Mouse (Mus musculus): ENCODE results near the gene Rgs8. TPM values are rescaled to one million over a fixed set of nuclear protein-coding genes. Genes with fewer than 3 reads are reported as not detected.

Gene Rgs8
- polyA plus RNA-seq (2016; fragmentation: Nextera tagmentation; extraction: Ambion mirVana) = 0.28 and 0.61 TPM in 2 replicates

DNA sequence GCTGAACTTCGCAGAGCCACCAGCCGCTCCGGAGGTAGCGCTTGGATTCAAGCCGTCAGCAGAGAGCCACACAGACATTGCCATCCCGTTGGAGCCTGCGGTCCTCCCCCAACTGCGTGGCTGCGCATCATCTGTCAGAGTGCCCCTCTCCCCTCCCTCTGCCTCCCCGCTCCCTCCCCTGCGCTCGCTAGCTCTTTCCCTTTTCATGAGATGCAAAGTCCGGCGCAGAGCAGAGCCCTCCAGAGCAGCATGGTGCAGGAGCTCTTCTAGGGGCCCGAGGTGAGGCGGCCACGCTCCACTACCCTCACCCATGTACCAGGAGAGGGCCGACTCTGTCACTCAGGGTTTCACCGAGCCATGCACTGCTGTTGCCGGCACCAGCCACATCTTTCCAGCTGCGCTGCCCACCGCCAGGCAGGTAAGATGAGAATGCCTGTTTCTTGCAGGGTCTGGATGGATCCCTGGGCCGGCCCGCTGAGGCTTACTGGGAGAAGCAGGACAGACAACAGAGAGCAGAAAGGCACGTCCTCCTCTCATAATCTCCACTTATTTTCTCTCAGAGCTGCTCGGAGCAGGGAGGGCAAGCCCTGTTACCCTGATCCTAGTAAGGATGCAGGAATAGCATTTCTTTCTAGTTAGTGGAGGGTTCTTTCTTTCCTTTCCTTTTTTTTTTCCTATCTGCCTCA lies at the start of gene Rgs8:
Gene Rgs8 (plus strand): TSS at position 88 of the 686 bp plus-strand sequence.
- no peak within 1 kb of the TSS; the same call in 1 of the 2 replicates for H3K27ac ChIP-seq

DNA sequence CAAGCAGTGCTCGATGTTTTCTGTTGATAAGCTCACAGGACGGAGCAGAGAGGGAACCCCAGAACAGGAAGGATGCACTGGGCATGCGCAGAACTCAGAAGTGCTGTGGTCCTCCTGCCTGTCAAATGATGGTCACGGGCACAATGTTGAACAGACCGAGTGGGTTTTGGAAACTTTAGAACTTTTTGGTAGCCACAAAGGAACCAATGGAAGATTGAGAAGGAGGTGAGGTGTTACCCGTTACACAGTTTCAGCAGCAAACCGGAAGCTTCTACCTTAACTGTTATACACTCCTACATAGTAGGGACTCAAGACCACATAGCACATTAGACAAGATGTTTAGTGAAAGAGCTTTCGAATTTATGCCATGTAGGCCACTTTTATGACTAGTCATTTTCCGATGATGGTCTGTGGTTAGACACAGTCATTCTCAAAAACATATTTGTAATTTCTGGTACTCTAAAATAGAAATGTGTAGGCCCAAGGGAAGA lies 35.4 kb upstream of the Rgs8 start:
- no peaks in the 10 kb centered on the region for H3K36me3 ChIP-seq
- 89% methylated on average over 9 of the region's 9 CpGs for WGBS
- no peaks in the 10 kb centered on the region for H3K9me3 ChIP-seq (replicated peaks)

More for the DNA sequence above, at the start of gene Rgs8:
- peak within 1 kb of the TSS; percentile 47 for H3K4me3 ChIP-seq
- no peaks in the 10 kb centered on the region for H3K9me3 ChIP-seq (replicated peaks)
- H3K36me3 ChIP-seq = no peaks in the 10 kb centered on the region
- DNase-seq (ENCODE audit: low spot score) = peak; percentile 59
- H3K27me3 ChIP-seq (ENCODE audit: low read depth, poor library complexity, severe bottlenecking) = peaks cover 77% of the 10 kb centered on the region
- WGBS = under 1% methylated on average over 26 of the region's 26 CpGs
- peaks cover 17% of the 10 kb centered on the region for H3K4me1 ChIP-seq

DNA sequence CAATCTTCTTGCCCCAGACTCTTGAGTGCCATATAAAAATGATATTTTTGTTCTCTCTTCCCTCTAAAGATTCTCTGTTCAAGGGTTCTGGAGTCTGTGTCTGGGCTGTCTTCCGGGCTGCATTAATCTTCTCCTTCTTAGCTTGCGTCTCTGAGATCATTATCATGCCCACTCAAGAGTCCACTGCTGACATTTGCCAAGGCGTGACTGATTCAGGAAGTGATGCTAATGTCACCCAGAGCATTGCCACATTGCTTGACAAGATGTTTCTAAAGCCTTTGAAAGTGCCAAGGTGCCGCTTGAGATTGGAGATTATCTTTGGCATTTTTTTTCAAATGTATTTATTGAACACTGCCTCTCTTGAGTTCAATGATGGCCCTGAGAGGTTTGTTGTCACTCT lies 29.8 kb upstream of the Rgs8 start:
- H3K27ac ChIP-seq = no peak overlapping the region
- H3K27me3 ChIP-seq (ENCODE audit: low read depth, poor library complexity, severe bottlenecking) = no peaks in the 10 kb centered on the region
- H3K9me3 ChIP-seq (replicated peaks) = no peaks in the 10 kb centered on the region
- H3K4me1 ChIP-seq = no peaks in the 10 kb centered on the region
- no peaks in the 10 kb centered on the region for H3K36me3 ChIP-seq
- no peak for DNase-seq (ENCODE audit: low spot score)
- WGBS = 82% methylated on average over 4 of the region's 4 CpGs
- no peak overlapping the region for H3K4me3 ChIP-seq

More for the DNA sequence above, 35.4 kb upstream of the Rgs8 start:
- no peaks in the 10 kb centered on the region for H3K4me1 ChIP-seq
- DNase-seq (ENCODE audit: low spot score) = no peak
- H3K27ac ChIP-seq = no peak overlapping the region
- no peak overlapping the region for H3K4me3 ChIP-seq
- no peaks in the 10 kb centered on the region for H3K27me3 ChIP-seq (ENCODE audit: low read depth, poor library complexity, severe bottlenecking)

DNA sequence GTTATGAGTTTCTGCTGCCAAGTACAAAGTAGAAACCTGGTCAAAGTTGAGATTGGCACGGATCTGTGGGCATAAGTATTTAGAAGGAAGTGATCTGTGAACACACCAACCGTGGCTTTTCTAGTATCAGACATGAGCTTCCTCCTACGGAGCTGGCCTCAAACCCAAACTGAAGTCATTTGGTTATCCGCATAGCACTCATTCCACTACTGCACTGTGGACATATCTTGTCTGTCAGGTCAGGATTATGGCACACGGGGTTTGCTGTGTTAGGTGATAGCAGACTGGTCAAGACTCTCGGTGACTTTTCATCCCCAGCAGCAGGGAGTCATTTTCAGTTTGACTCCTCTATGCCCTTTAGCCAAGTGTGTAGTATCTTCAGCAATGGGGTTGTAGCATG lies 20.1 kb upstream of the Rgs8 start:
- H3K27ac ChIP-seq = no peak overlapping the region

DNA sequence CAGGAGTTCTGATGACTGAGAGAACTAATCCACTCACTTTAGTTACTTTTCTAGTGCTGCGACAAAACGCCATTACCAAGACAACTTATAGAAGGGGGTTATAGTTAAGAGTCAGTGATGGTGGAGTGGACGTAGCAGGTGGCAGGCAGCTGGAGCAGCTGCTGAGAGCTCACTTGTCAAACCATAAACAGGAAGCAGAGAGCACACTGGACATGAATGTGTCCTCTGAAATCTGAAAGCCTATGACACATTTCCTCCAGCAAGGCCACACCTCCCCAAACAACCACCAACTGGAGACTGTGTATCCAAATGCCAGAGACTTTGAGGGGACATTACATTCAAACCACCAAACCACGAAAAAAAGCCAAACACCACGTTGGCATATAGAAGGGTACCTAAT lies 17.8 kb upstream of the Rgs8 start:
- Histone ChIP-seq H3K27me3 (ENCODE audit: low read depth, poor library complexity, severe bottlenecking) (no peaks in the 10 kb centered on the region), H3K4me1 (no peaks in the 10 kb centered on the region), H3K27ac (no peak overlapping the region), H3K36me3 (no peaks in the 10 kb centered on the region), H3K9me3 (replicated peaks) (no peaks in the 10 kb centered on the region), H3K4me3 (no peak overlapping the region)
- DNase-seq (ENCODE audit: low spot score) = no peak
- WGBS = 82% methylated on average over 5 of the region's 5 CpGs

More for the DNA sequence above, 20.1 kb upstream of the Rgs8 start:
- no peaks in the 10 kb centered on the region for H3K36me3 ChIP-seq
- no peak overlapping the region for H3K4me3 ChIP-seq
- no peaks in the 10 kb centered on the region for H3K9me3 ChIP-seq (replicated peaks)
- 91% methylated on average over 6 of the region's 6 CpGs for WGBS
- no peaks in the 10 kb centered on the region for H3K27me3 ChIP-seq (ENCODE audit: low read depth, poor library complexity, severe bottlenecking)
- H3K4me1 ChIP-seq = no peaks in the 10 kb centered on the region
- no peak for DNase-seq (ENCODE audit: low spot score)

DNA sequence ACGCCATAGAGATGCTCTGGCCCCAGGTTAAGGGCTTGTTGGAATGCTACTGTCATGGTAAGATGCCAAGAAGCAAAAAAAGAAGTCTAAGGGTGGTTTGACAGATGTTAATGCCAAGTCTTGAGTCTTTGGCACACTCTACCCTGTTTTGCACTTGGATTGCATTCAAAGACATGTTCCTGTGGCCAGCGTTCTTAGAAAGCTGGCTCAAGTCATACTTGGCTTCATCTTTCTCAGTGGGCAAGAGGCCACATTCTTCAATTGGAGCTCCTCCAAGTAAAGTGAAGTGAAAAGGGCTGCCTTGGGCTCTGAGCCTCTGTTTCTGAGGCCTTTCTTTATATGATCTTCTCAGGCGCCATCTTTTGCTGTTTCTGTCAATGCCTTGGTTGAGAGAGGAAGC lies 17.3 kb upstream of the Rgs8 start:
- H3K4me3 ChIP-seq = no peak overlapping the region
- H3K27me3 ChIP-seq (ENCODE audit: low read depth, poor library complexity, severe bottlenecking) = no peaks in the 10 kb centered on the region
- H3K27ac ChIP-seq = no peak overlapping the region
- H3K9me3 ChIP-seq (replicated peaks) = no peaks in the 10 kb centered on the region
- DNase-seq (ENCODE audit: low spot score) = no peak
- WGBS = 85% methylated on average over 3 of the region's 3 CpGs
- H3K36me3 ChIP-seq = no peaks in the 10 kb centered on the region
- no peaks in the 10 kb centered on the region for H3K4me1 ChIP-seq

DNA sequence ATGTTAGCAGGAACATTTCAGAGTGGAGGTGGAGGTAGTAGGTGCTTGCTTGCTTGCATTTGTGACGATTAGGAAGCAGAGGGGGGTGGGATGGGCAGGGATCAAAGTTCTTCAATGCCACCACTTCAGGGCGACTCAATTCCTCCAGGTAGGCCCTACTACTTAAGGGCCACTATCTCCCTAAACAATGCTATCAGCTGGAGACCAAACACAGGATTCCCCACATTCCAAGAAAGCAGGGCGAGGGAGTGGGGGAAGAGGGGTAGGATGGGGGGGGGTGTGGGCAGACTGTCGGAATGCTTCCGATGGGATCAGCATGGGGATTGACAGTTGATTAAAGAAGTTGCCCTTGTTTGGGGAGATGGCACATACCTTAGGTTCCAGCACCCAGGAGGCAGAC lies 16.0 kb upstream of the Rgs8 start:
- Histone ChIP-seq H3K4me3 (no peak overlapping the region), H3K4me1 (peaks cover 8% of the 10 kb centered on the region), H3K27me3 (ENCODE audit: low read depth, poor library complexity, severe bottlenecking) (no peaks in the 10 kb centered on the region), H3K36me3 (no peaks in the 10 kb centered on the region), H3K9me3 (replicated peaks) (no peaks in the 10 kb centered on the region), H3K27ac (no peak overlapping the region)
- DNase-seq (ENCODE audit: low spot score) = no peak
- 73% methylated on average over 5 of the region's 5 CpGs for WGBS

DNA sequence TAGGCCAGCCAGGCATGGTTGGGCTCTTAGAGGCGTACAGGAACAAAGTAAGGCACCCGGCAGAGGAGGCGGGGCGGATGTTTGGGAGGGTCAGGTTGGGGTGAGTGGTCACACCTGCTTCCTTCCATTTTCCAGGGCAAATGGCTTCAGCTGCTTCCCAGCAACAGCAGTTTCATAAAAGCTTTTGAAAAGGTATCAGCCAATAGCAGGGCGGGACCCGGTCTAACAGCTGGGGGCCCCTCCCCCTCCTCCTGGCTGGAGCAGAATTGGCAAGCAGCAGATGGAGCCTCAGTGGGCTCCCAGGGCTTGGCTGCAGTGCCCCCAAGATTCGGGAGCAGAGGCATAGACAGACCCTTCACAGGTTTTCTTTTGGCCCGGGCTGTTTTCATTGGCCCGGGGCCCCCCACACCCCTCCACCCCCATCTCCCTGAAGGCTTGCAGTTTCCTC lies 11.3 kb upstream of the Rgs8 start:
- peaks cover 17% of the 10 kb centered on the region for H3K4me1 ChIP-seq
- DNase-seq (ENCODE audit: low spot score) = peak; percentile 81
- H3K4me3 ChIP-seq = peak overlapping the region; percentile 37
- H3K9me3 ChIP-seq (replicated peaks) = no peaks in the 10 kb centered on the region
- 4% methylated on average over 9 of the region's 9 CpGs for WGBS
- H3K27ac ChIP-seq = peak overlapping the region; percentile 73
- H3K36me3 ChIP-seq = no peaks in the 10 kb centered on the region
- H3K27me3 ChIP-seq (ENCODE audit: low read depth, poor library complexity, severe bottlenecking) = peaks cover 7% of the 10 kb centered on the region

DNA sequence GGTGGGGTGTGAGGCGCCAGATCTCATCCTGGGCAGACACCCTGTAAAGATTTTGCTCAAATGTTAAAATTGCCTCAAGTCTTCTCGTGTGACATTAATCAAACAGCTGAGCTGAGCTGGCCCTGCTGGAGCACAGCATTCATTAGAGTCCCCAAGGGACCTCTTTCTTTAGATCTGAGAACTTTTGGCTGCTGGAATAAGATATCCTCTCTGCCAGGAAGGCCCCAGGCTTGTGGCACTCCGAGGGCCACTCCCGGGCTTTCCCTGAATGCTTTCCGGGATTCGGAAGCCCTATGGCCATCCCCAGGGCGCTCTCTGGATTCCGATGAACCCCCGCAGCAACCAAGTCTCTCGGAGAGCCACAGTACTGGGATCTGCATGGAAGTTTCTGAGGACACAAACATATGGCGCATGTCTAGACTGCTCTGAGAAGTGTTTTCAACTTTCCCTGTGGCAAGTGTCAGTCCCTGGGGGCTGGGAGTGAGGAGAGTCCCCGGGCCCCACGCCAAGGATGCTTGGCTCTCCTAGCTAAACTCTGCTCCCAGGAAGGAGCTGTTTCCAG lies 10.8 kb upstream of the Rgs8 start:
- Histone ChIP-seq H3K9me3 (replicated peaks) (no peaks in the 10 kb centered on the region), H3K27ac (peak overlapping the region; percentile 73), H3K4me3 (peak overlapping the region; percentile 37), H3K36me3 (no peaks in the 10 kb centered on the region), H3K27me3 (ENCODE audit: low read depth, poor library complexity, severe bottlenecking) (peaks cover 7% of the 10 kb centered on the region), H3K4me1 (peaks cover 17% of the 10 kb centered on the region)
- 7% methylated on average over 13 of the region's 13 CpGs for WGBS
- DNase-seq (ENCODE audit: low spot score) = peak; percentile 53

DNA sequence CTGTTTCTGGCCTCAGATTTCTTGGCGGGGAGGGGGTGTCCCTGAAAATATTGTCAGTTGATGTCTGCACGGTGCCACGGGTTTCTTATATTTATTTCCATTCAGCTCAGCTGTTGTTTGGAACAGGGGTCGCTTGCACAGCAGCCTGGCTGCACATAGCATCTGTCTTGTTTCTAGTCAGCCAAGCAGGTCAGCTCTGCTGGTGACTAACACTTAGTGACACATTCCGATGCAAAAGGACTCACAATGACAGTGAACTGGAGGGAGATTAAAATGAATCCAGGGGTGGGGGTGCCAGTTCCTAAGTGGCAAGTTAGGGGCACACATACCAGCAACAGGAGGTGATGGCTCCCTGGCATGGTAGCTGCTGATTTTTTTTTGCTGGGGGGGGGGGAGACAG lies 849 bp downstream of the Rgs8 start:
- Histone ChIP-seq H3K4me1 (peaks cover 19% of the 10 kb centered on the region), H3K27me3 (ENCODE audit: low read depth, poor library complexity, severe bottlenecking) (peaks cover 80% of the 10 kb centered on the region), H3K4me3 (0 out of 2 replicates have a peak overlapping the region, but pooled peaks have one; percentile 47), H3K27ac (no peak overlapping the region), H3K36me3 (no peaks in the 10 kb centered on the region), H3K9me3 (replicated peaks) (no peaks in the 10 kb centered on the region)
- no peak for DNase-seq (ENCODE audit: low spot score)
- WGBS = 18% methylated on average over 5 of the region's 5 CpGs

DNA sequence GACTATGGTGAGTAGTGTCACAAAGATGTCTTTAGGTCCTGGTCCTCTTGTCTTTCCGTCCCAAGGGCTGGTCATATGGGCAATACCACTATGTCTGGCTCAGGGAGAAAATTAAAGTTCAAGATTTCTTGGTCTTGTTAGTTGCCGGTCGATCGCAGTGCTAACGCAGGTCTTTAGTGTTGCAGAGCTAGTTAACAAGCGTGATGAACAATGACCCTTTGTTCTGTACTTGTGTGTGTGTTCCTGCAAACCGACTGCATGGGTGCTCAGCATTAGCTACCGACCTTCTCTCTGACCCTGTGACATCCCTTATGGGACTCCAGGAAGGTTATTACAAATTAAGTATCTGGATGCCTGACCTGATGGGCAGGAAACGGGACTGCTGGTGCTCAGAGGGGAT lies 6.8 kb downstream of the Rgs8 start:
- 70% methylated on average over 9 of the region's 9 CpGs for WGBS
- Histone ChIP-seq H3K27ac (no peak overlapping the region), H3K9me3 (replicated peaks) (no peaks in the 10 kb centered on the region), H3K36me3 (no peaks in the 10 kb centered on the region), H3K4me1 (peaks cover 29% of the 10 kb centered on the region), H3K27me3 (ENCODE audit: low read depth, poor library complexity, severe bottlenecking) (peaks cover 83% of the 10 kb centered on the region), H3K4me3 (no peak overlapping the region)
- no peak for DNase-seq (ENCODE audit: low spot score)

DNA sequence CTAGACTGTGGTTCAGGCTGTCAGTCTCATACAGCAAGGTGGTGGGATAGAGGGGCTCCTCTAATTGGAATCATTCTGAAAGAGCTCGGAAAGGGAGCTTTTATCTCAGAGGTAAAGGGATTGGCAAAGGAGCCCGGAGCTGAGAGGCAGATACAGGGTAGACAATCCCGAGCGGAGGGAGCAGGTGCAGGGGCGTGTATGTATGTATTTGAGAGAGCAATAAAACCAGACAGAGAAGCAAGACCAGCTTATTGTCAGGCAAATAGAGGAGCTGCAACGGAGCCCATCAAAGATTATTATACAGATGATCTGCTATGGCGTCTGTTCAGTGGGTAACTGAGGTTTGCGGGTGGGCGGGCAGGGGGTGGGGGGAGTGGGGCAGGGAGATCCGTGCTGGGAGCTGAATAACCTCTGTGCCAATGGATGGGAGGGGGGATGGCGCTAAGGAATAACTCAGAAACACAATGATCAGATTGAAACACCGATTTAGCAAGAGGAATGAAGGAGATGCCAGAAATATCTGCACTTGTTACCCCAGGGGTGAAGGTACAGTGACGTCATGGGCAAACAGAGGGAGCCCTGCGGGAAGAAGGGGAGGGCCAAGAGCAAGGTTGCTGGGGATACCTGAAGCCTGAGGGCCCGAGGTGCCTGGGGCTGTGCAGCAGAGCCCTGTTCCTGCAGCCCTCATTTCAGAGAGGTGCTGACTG lies 8.3 kb downstream of the Rgs8 start:
- DNase-seq (ENCODE audit: low spot score) = no peak
- no peaks in the 10 kb centered on the region for H3K36me3 ChIP-seq
- H3K27me3 ChIP-seq (ENCODE audit: low read depth, poor library complexity, severe bottlenecking) = peaks cover 83% of the 10 kb centered on the region
- H3K4me1 ChIP-seq = peaks cover 44% of the 10 kb centered on the region
- H3K4me3 ChIP-seq = no peak overlapping the region
- no peak overlapping the region for H3K27ac ChIP-seq
- no peaks in the 10 kb centered on the region for H3K9me3 ChIP-seq (replicated peaks)
- WGBS = 42% methylated on average over 15 of the region's 15 CpGs

DNA sequence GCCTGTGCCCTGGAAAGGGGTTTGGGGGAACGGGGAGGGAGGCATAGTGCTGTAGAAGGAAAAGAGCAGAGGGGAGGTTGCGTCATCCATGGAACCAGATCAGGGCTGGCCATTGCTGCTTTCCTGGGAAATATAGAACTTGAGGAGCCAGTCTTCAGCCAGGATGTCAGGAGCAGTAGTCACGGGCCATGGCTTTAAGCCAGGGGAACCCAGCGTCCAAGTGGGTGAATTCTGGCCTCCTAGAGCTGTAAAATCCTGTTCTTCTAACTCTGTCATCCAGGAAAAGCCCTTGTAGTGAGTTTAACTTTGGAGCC lies 8.8 kb downstream of the Rgs8 start:
- H3K27me3 ChIP-seq (ENCODE audit: low read depth, poor library complexity, severe bottlenecking) = peaks cover 83% of the 10 kb centered on the region
- no peak overlapping the region for H3K27ac ChIP-seq
- no peak overlapping the region for H3K4me3 ChIP-seq
- 46% methylated on average over 4 of the region's 4 CpGs for WGBS
- H3K36me3 ChIP-seq = no peaks in the 10 kb centered on the region
- no peaks in the 10 kb centered on the region for H3K9me3 ChIP-seq (replicated peaks)
- no peak for DNase-seq (ENCODE audit: low spot score)
- H3K4me1 ChIP-seq = peaks cover 49% of the 10 kb centered on the region
